Mouse (Mus musculus): ENCODE results near the gene Haghl. TPM values are rescaled to one million over a fixed set of nuclear protein-coding genes. Genes with fewer than 3 reads are reported as not detected.
A peak's percentile ranks its signal among the peaks of the same experiment; 100 is the strongest.

The Haghl gene
- 1 to 10 TPM; 5.5 to 9.1 TPM for total RNA-seq (2021)

GRCm38 (mm10) chr17:25785281-25785745, at the start of gene Haghl:
Gene Haghl (minus strand): TSS chr17:25785673.
- peak; percentile 89 for DNase-seq (ENCODE audit: low spot score)
- intact Hi-C loops (cut with DNase I), result no loop called here

- DNase-seq (ENCODE audit: low spot score), result no peak
- intact Hi-C loops (cut with DNase I), result loop anchor here (5.0 kb wide), 1 partner anchor 33 kb away; the partner anchor contains the start of gene Mcrip2
Observed at GRCm38 (mm10) chr17:25834595-25835222, 49.2 kb upstream of the Haghl start.

- intact Hi-C loops (cut with DNase I), result loop anchor here (5.0 kb wide), 1 partner anchor 33 kb away; the partner anchor contains the start of gene Mcrip2
- no peak for DNase-seq (ENCODE audit: low spot score)
Observed at GRCm38 (mm10) chr17:25833961-25834594, 48.6 kb upstream of the Haghl start.

- DNase-seq (ENCODE audit: low spot score), result peak; percentile 88
- intact Hi-C loops (cut with DNase I), result loop anchor here (5.0 kb wide), 1 partner anchor 34 kb away; the partner anchor contains the start of gene Mcrip2
Observed at GRCm38 (mm10) chr17:25833291-25833663, 47.8 kb upstream of the Haghl start, which contains the start of gene Stub1. Gene Stub1 (minus strand): TSS chr17:25833404.

GRCm38 (mm10) chr17:25832436-25833290, 47.2 kb upstream of the Haghl start:
- intact Hi-C loops (cut with DNase I), result loop anchor here (5.0 kb wide), 1 partner anchor 35 kb away; the partner anchor contains the start of gene Mcrip2
- DNase-seq (ENCODE audit: low spot score), result peak; percentile 99

- DNase-seq (ENCODE audit: low spot score), result no peak
- intact Hi-C loops (cut with DNase I), result loop anchor here (5.0 kb wide), 1 partner anchor 36 kb away; the partner anchor contains the start of gene Mcrip2
Observed at GRCm38 (mm10) chr17:25831451-25832281, 46.2 kb upstream of the Haghl start.

- no peak for DNase-seq (ENCODE audit: low spot score)
- intact Hi-C loops (cut with DNase I), result loop anchor here (5.0 kb wide), 1 partner anchor 36 kb away; the partner anchor contains the start of gene Mcrip2
Observed at GRCm38 (mm10) chr17:25830806-25831431, 45.4 kb upstream of the Haghl start.

GRCm38 (mm10) chr17:25830200-25830753, 44.8 kb upstream of the Haghl start:
- no peak for DNase-seq (ENCODE audit: low spot score)
- intact Hi-C loops (cut with DNase I), result loop anchor here (5.0 kb wide), 1 partner anchor 37 kb away; the partner anchor contains the start of gene Mcrip2

- DNase-seq (ENCODE audit: low spot score), result no peak
- intact Hi-C loops (cut with DNase I), result loop anchor here (5.0 kb wide), 1 partner anchor 38 kb away; the partner anchor contains the start of gene Mcrip2
Observed at GRCm38 (mm10) chr17:25829558-25830017, 44.1 kb upstream of the Haghl start.

- intact Hi-C loops (cut with DNase I), result no loop called here
- DNase-seq (ENCODE audit: low spot score), result peak; percentile 57
Observed at GRCm38 (mm10) chr17:25828712-25829557, 43.5 kb upstream of the Haghl start, which contains the start of gene Jmjd8. Gene Jmjd8 (plus strand): TSS chr17:25828867.

- intact Hi-C loops (cut with DNase I), result no loop called here
Observed at GRCm38 (mm10) chr17:25828223-25828594, 42.7 kb upstream of the Haghl start.

GRCm38 (mm10) chr17:25827546-25828222, 42.2 kb upstream of the Haghl start:
- DNase-seq (ENCODE audit: low spot score), result no peak
- intact Hi-C loops (cut with DNase I), result no loop called here

More at GRCm38 (mm10) chr17:25828223-25828594, 42.7 kb upstream of the Haghl start:
- no peak for DNase-seq (ENCODE audit: low spot score)

- intact Hi-C loops (cut with DNase I), result no loop called here
Observed at GRCm38 (mm10) chr17:25827011-25827410, 41.5 kb upstream of the Haghl start.

GRCm38 (mm10) chr17:25825984-25826570, 40.6 kb upstream of the Haghl start:
- DNase-seq (ENCODE audit: low spot score), result no peak
- intact Hi-C loops (cut with DNase I), result no loop called here

More at GRCm38 (mm10) chr17:25827011-25827410, 41.5 kb upstream of the Haghl start:
- DNase-seq (ENCODE audit: low spot score), result no peak

GRCm38 (mm10) chr17:25825311-25825710, 39.8 kb upstream of the Haghl start:
- intact Hi-C loops (cut with DNase I), result no loop called here
- no peak for DNase-seq (ENCODE audit: low spot score)
